Mouse (Mus musculus) layer of hippocampus, adult 11-12 months (tissue): Measurements from ENCODE around the gene Dcxr.
A peak's percentile ranks its signal among the peaks of the same experiment; 100 is the strongest.
"Not testable (repeated sequence)": the region's sequence is repeated elsewhere in the genome, so short reads cannot be mapped to it uniquely, and the experiment has no call there.

ENCODE experiments used
- DNase-seq: peaks from one replicate; pipeline ENCODE4 v3.0.0; 2022; ENCODE audit warnings: low spot score

Dcxr gene

GRCm38 (mm10) chr11:120729432-120730050, 2.5 kb upstream of the Dcxr start:
- not testable (repeated sequence) for DNase-seq

DNA sequence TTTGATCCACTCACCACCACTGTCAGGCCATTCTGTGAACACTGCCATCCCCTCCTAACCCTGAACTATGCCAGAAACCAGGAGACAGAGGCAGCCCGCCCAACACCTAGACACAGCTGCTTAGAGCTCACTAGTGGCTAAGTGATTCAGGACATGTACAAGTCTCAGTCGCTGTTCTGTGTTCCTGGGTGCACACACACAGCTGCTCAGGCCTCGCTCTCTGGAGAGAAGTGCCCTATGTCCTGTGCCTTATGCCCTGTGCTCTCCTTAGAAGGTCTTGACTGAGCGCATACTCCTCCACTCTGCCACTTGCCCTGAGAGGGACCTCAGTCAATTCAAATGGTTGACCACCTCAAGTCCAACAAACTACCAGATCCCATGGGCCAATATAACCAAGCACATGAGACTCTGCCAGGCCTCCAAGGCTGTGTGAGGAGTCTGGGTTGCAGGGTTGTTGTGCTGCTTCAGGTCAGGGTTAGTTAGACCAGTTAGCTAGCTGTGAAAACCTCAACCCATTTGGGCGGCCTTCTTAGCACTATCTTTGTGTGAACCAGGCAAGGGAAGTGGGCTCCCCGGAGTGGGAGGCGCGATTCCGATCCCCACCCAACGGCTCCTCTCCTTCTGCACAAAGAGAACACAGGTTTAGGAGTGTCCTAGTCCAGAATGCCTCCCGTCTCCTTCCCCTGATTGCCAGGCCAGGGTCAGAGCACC, 1.6 kb upstream of the Dcxr start:
- DNase-seq, result no peak

- DNase-seq, result no peak
Observed at GRCm38 (mm10) chr11:120727564-120727963, 483 bp upstream of the Dcxr start.

- DNase-seq, result no peak
Observed at GRCm38 (mm10) chr11:120726243-120727168, 575 bp downstream of the Dcxr start.

- DNase-seq, result no peak
Observed at GRCm38 (mm10) chr11:120723509-120723908, 3.6 kb downstream of the Dcxr start.

DNA sequence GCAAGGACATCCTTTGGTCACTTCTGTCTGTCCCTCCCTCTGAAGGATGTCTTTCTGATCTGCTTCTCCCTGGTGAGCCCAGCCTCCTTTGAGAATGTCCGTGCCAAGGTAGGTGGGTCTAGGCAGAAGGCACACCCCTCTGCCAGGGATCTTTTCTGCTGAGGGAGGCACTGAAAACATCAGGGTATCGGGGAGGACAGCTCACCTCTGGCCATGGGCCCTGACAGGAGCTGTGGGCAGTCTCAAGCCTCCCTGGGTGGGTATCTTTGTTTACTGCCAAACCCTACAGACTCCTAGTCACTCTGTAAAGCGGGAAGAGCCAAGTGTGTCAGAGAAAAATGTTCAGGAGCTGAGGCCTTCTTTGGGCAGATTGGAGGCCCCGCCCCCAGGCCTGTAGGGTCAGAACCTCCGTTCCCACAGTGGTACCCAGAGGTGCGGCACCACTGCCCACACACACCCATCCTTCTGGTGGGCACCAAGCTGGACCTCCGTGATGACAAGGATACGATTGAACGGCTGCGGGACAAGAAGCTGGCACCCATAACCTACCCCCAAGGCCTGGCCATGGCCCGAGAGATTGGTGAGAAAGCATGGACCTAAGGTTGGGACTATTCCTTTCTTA, 4.2 kb downstream of the Dcxr start:
- DNase-seq, result no peak

DNA sequence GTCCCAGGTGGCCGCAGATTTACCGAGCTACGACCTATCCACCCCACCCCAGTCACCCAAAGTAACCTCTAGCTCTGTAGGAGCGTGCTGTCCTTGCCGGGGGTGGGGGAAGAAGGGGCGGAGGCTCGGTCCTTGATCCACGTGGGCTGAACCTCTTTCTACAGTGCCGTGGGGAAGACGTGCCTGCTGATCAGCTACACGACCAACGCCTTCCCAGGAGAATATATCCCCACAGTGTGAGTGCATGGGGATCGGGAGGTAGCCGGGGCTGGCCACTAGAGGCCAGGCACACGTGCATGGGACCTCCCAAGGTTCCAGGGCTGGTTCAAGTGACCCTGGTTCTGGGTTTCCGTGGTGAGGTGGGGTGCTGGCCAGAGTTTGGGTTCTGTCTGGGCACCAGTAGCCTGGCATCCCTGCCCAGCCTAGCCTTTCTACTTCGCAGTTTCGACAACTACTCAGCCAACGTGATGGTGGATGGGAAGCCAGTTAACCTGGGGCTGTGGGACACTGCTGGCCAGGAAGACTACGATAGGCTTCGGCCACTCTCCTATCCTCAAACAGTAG, 4.9 kb downstream of the Dcxr start:
- DNase-seq, result no peak

DNA sequence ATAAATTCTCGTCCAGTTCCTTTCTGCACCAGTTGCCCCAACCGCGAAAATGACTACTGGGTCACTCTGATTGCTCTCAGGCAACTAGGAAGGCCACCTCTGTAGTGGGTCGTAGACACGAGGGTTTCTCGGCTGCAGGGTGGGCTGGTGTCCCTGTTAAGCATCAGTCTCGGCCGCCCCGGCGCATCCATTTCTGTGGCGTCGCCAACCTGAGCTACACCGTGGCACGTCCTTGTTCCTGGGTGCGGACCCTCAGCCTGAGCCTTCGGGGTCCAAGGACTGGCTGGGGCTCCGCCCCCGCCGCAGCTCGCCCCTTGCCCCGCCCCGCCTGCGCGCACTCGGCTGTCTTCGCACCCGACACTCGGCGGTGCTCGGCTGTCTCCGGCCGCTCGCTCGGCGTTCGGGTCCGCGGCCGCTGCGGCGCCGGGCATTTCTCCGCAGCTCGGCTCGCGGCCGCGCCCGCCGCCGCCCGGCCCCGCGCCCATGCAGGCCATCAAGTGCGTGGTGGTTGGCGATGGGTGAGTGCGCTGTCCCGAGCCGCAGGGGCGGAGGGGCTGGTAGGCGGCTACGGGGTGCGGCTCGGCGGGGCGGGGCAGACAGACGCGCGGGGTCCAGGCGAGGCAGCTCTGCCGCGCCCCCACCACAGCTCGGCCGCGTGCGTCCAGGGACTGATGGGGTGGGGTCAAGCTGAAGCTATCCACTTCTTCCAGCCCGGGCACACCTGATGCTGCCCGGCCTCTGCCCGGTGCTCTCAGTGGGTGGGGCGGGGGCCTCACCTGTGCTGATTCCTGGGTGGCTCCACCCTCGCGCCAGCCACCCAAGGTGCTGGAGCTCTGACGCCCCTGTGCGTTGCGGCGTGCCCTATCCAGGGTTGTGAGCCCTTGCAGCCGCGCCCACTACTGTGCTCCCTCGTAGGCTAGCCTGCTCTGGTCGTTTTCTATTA, 5.7 kb downstream of the Dcxr start, which contains the start of gene Rac3:
Rac3 (plus strand) TSS at position 347 of the 943 bp plus-strand sequence.
- DNase-seq, result peak; percentile 62

DNA sequence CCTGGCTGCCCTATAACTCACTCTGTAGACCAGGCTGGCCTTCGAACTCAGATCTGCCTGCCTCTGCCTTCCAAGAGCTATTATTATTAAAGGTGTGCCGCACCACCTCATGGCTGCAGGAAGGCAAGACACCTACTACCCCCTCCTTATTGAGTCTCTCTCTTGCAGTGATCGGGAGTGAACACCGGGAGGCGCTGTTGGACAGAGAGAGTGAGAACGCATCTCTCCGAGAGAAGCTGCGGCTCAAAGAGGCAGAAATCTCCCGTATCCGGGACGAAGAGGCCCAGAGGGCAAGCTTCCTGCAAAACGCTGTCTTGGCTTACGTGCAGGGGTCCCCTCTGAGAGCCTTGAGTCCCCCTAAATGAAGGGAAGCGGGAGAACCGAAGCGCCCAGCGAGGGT, 6.6 kb downstream of the Dcxr start:
- DNase-seq, result peak; percentile 87

DNA sequence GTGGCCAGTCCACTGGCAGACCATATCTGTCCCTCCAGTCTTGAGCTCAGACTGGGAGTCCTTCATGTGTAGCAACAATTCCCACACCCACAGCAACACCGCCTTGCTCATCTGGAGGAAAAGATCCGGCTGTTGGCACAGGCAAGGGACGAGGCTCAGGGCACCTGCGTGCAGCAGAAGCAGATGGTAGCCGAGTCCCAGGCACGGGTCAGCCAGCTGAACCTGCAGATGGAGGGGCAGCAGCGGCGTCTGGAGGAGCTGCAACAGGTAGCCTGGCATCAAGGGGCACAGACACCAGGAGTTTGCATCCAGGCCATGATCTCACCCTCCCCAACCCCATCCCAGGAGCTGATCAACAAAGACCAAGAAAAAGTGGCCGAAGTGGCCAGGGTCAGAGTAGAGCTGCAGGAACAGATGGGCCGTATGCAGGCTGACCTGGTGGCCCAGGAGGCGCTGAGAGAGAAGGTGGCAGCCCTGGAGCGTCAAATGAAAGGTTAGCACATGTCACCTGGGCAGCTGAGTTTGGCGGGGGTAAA, 7.2 kb downstream of the Dcxr start:
- no peak for DNase-seq

GRCm38 (mm10) chr11:120719242-120719641, 7.8 kb downstream of the Dcxr start:
- no peak for DNase-seq

- DNase-seq, result no peak
Observed at GRCm38 (mm10) chr11:120715131-120715530, 11.9 kb downstream of the Dcxr start.

GRCm38 (mm10) chr11:120714546-120714945, 12.5 kb downstream of the Dcxr start:
- DNase-seq, result no peak

DNA sequence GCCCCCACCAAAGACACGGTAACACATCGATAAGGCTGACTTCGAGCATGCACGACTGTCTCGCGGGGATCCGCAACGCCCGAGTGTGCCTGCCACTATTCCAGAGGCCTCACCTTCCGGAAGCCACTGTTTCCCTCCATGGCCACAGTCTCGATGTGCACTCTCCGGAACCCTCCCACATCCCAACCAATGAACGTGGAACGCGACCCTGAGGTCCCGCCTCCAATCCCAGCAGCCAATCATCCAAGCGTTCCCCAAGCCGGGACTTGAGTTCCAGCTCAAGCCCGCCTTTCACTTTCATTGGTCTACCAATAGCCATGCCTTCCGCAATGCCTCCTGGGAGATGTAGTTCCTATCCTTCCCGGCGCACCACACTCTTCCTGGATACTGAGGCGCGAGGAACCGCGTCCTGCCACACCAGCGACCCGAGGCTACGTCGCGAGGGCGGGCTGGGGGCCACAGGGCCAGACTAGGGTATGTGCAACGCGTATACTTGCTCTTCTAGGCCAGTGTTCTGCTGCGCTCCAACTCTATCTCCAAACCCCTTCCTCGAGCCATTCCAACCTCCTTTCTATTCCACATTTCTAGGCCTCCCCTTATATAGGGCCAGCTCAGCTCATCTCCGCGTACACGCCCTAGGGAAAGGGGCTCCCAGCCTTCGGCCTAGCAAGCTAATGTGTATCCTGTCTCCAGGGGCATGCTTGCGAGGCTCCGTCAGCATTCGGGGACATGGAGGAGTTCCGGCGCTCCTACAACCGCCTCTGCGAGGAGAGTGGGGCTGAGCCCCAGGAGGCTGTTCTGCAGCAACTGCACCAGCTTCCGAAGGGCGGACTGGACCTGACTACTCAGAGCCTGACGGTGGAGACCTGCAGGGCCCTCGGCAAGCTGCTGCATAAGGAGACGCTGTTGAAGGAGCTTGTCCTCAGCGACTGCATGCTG, 13.2 kb downstream of the Dcxr start, which contains the start of the genes Cenpx and Lrrc45:
Cenpx (minus strand) TSS at position 159 of the 939 bp plus-strand sequence.
Lrrc45 (plus strand) TSS at position 346 of the 939 bp plus-strand sequence.
- DNase-seq, result peak; percentile 98

DNA sequence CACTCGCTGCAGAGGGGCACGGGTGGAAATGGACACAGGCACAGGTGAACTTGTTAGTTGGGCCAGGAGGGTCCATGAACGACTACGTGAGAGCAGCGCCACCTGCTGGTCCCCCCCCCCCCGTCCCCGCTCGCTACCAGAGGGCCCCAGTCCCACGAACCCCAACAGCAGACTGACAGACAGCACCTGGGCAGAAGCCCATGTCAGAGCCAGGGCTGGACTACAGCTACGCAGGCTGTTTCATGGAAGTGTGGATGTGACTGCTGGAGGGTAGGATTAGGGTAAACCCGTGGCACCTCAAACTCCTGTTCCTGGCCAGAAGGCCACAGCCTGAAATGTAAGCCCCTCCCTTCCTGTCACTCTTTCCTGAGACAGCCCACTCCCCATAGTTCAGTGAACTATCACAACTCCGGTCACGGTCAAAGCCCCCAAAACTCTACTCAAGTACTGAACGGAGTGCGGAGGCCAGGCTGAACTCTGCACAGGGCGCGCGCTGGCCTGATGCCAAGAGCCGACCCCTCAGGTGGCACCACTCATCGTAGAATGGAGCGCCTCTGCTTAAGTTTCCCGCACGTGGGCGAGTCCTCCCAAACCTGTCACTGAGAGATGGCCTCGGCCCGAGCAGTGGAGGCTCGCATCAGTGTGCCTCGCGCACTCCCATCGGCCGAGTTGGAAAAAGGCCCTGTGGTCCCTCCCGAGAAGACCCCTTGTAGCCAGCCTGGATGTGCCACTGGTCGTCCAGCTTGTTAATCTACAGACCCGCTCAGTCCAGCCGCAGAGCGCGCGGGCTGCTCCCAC, 14.1 kb downstream of the Dcxr start:
- peak; percentile 66 for DNase-seq

DNA sequence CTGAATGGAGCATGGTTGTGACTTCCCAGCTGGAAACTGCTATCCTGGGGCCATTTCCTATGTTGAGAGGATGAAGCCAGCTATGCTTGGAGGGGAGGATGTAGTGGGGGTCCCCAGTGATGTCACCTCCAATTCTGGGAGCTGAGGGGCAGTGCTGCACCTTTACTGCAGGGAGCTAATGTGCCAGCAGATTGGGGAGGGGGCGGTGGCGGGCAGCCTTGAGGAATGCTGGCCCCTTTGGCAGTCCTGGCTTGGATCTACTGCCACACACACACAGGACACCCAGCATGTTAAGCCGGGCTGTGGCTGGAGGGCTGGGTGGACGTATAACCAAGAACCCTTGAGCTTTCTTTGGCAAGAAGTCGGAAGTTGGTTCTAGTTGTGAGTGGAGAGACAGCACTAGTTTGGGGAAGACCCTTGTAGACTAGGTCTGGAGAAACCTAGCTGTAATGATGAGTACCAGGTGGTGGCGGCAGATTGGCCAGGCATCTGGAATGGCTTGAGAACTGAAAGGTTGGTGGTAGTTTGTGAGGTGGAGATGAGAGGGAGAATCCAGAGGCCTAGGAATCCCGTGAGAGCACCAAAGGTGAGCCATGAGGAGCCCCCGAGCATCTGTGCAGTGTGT, 15.0 kb downstream of the Dcxr start:
- no peak for DNase-seq

DNA sequence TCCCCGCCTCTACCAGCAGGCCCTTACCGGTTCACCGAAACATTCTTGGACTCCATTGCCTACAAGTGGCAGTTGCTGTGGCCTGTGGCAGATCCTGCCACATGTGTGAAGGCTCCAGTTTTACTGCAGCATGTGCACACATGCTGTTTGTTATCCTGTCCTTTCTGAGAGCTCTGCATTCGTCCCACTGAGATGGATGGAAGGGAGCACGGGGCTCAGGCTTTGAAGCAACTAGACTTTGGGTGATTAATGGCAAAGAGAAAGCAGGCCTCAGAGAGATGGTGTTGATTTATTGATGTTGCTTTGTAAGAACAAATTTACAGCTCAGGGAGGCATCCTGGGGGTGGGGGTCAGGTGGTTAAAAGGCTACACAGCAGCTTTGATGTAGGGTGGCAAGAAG, 16.4 kb downstream of the Dcxr start:
- no peak for DNase-seq

DNA sequence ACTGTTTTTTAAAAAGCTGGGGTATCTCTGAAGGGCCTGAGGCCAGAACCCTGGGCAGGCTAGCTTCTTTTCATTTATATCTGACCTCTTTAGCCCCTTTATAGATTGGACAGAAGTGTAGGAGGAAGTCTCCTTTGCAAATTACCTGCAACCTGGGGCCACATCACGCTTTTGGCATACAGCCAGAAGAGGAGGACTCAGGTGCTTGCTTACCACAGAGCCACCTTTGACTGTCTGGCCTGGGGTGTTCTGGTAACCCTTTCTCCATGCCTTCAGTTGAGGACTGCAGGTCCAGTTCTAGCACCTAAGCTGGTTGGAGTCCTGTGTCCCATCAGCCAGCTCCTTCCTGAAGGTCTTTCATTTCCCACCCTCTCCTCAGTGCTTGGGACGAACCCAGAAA, 17.5 kb downstream of the Dcxr start:
- no peak for DNase-seq
